Mouse (Mus musculus) heart, postnatal 10 days (tissue): Measurements from ENCODE around the gene Pum3. TPM values are rescaled to one million over a fixed set of nuclear protein-coding genes. Genes with fewer than 3 reads are reported as not detected.

ENCODE experiments used
- total RNA-seq, 2 experiments: library from RNA; stranded (reverse); gene quantifications; 2 replicates each; pipeline ENCODE4 v1.2.3; 2021

The Pum3 gene
- total RNA-seq, 2 experiments from 2014 or later: 30.1 to 38.1 TPM

Other genes starting within 250 kb of the Pum3 start
- 100 to 1,000 TPM; 160 to 178 TPM for gene Vldlr, start 213.3 kb downstream of the Pum3 start, total RNA-seq
- under 1 TPM; 0.15 to 0.31 TPM for gene Kcnv2, start 107.2 kb downstream of the Pum3 start, total RNA-seq